Mouse (Mus musculus) bone marrow macrophage, adult 2 months (primary cell): ENCODE results near the gene Rab5c.

ENCODE experiments used
- CTCF ChIP-seq: IDR thresholded peaks from 2 replicates; pipeline ENCODE4 v1.5.1; 2012; ENCODE audit warnings: low read depth, mild to moderate bottlenecking, low read length, moderate library complexity
- POLR2A ChIP-seq: IDR thresholded peaks from 2 replicates; pipeline ENCODE4 v1.6.1; 2012; ENCODE audit warnings: mild to moderate bottlenecking, low read depth, low read length, borderline replicate concordance

GRCm38 (mm10) chr11:100688443-100688842, 49.6 kb downstream of the Rab5c start:
- TF ChIP-seq POLR2A: no peak
- no peak for TF ChIP-seq CTCF
